Mouse (Mus musculus) liver, adult 10 weeks (tissue): Measurements from ENCODE around the gene Ankrd13d. TPM values are rescaled to one million over a fixed set of nuclear protein-coding genes. Genes with fewer than 3 reads are reported as not detected.

Experiments
- polyA plus RNA-seq: library from polyadenylated mRNA; stranded (reverse); fragments of 350-450 nt; fragmentation: Illumina TruSeq; extraction: RNeasy Lipid Tissue Mini Kit (QIAGEN cat#74804); gene quantifications from one replicate; pipeline ENCODE4 v1.2.3, GENCODE M21; 2014; ENCODE audit warnings: low read depth, low replicate concordance

Gene Ankrd13d
- not detected for polyA plus RNA-seq

GRCm38 (mm10) chr19:4282898-4283553 is at the start of gene Ankrd13d:
TSS of gene Ankrd13d (minus strand) at chr19:4283137.

GRCm38 (mm10) chr19:4306190-4306577 is 23.2 kb upstream of the Ankrd13d start, which contains the start of gene Grk2:
TSS of gene Grk2 (minus strand) at chr19:4306222.

GRCm38 (mm10) chr19:4268566-4269361 is 14.2 kb downstream of the Ankrd13d start, which contains the start of gene Ssh3:
TSS of gene Ssh3 (minus strand) at chr19:4269180.

GRCm38 (mm10) chr19:4231253-4232185 is 51.4 kb downstream of the Ankrd13d start, which contains the start of gene Pold4:
TSS of gene Pold4 (plus strand) at chr19:4231899.

Other genes with a start within 250 kb of the Ankrd13d start
- 51.4 TPM for gene Gstp1, start 245.2 kb downstream of the Ankrd13d start, polyA plus RNA-seq
- 1.1 TPM for gene Gstp2, start 237.1 kb downstream of the Ankrd13d start, polyA plus RNA-seq
- 2.0 TPM for gene Gstp3, start 223.6 kb downstream of the Ankrd13d start, polyA plus RNA-seq
- not detected for gene Cabp2, start 201.6 kb downstream of the Ankrd13d start, polyA plus RNA-seq
- gene Cdk2ap2, start 186.0 kb downstream of the Ankrd13d start, polyA plus RNA-seq = 1.9 TPM
- gene Pitpnm1, start 183.1 kb downstream of the Ankrd13d start, polyA plus RNA-seq = 0.19 TPM
- gene Aip, start 157.3 kb downstream of the Ankrd13d start, polyA plus RNA-seq = 0.53 TPM
- not detected for gene Gpr152, start 143.3 kb downstream of the Ankrd13d start, polyA plus RNA-seq
- 0.26 TPM for gene Cabp4, start 139.1 kb downstream of the Ankrd13d start, polyA plus RNA-seq
- gene Coro1b, start 134.5 kb downstream of the Ankrd13d start, polyA plus RNA-seq = 19.7 TPM
- gene Ptprcap, start 129.5 kb downstream of the Ankrd13d start, polyA plus RNA-seq = 2.3 TPM
- gene Rps6kb2, start 119.8 kb downstream of the Ankrd13d start, polyA plus RNA-seq = 3.4 TPM
- 0.64 TPM for gene Carns1, start 107.7 kb downstream of the Ankrd13d start, polyA plus RNA-seq
- not detected for gene Tbc1d10c, start 91.9 kb downstream of the Ankrd13d start, polyA plus RNA-seq
- 76.1 TPM for gene Ppp1ca, start 91.1 kb downstream of the Ankrd13d start, polyA plus RNA-seq
- 1.6 TPM for gene Rad9a, start 81.5 kb downstream of the Ankrd13d start, polyA plus RNA-seq
- 0.56 TPM for gene Clcf1, start 68.9 kb downstream of the Ankrd13d start, polyA plus RNA-seq
- not detected for gene AC109138.7, start 68.8 kb downstream of the Ankrd13d start, polyA plus RNA-seq
- 1.7 TPM for gene Pold4, start 51.2 kb downstream of the Ankrd13d start, polyA plus RNA-seq
- 1.8 TPM for gene Ssh3, start 14.0 kb downstream of the Ankrd13d start, polyA plus RNA-seq
- 4.7 TPM for gene Grk2, start 23.1 kb upstream of the Ankrd13d start, polyA plus RNA-seq
- 28.1 TPM for gene Kdm2a, start 115.1 kb upstream of the Ankrd13d start, polyA plus RNA-seq
- gene Rhod, start 156.3 kb upstream of the Ankrd13d start, polyA plus RNA-seq = 5.9 TPM
- gene Syt12, start 194.3 kb upstream of the Ankrd13d start, polyA plus RNA-seq = 0.11 TPM
- 3.1 TPM for gene 2010003K11Rik, start 215.4 kb upstream of the Ankrd13d start, polyA plus RNA-seq
- gene Pcx, start 227.3 kb upstream of the Ankrd13d start, polyA plus RNA-seq = 10.8 TPM